Comparison of ENCODE assay signal across 16 mouse cellular contexts in the genomic region with DNA sequence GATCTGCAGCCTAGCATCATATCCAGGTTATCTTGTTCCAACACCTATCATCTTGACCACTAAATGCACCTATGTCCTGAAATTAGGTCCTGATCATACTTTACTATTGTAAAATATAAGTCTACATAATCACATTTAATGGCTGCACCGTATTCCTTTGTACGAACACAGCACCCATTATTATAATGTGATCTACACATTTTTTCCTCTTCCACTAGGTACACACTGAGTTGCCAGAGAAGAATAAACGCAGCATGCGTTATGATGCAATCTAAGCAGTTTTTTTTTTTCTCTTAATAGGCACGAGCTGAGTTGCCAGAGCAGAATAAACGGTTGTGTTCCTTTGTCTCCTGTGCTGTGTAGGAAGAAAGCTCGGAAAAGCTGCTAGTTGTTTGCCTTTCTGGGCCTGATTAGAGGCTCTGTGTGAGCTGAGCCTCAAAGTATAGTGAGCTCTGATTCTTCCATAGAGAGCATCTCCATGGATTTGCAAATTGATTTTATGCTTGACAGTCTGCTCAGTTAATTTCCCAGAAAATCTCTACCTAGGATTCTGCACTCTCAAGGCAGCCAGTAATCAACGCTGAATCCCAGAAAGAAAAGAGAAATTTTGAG. TPM values are rescaled to one million over a fixed set of nuclear protein-coding genes. Genes with fewer than 3 reads are reported as not detected.
DNase-seq lines count a peak whose midpoint lies in the region; ATAC-seq and TF ChIP-seq lines count a peak whose summit lies in the region.
"Had no signal": no experiment of that assay in that cellular context is flagged by ENCODE, and none has a peak within 500 bp of the region (broad histone marks: within the 10 kb centered on the region; RNA-seq: fewer than 3 reads in every experiment).

No protein-coding gene starts in this region.

- H3K9me3 ChIP-seq in lung, postnatal 0 days (ENCODE audit: low read length) = no peaks in the 10 kb centered on the region
- no peaks in the 10 kb centered on the region for H3K9me3 ChIP-seq in forebrain, postnatal 0 days (ENCODE audit: low read length)
- no peaks in the 10 kb centered on the region for H3K9me3 ChIP-seq in midbrain, embryonic 12.5 days
- no peaks in the 10 kb centered on the region for H3K9me3 ChIP-seq in kidney, embryonic 14.5 days (ENCODE audit: control insufficient read depth, low read length)
- H3K9me3 ChIP-seq: embryonic facial prominence, embryonic 12.5 days; G1E; heart, embryonic 10.5 days; lung, embryonic 15.5 days had no signal

- no peak for TF ChIP-seq CTCF in lung, postnatal 0 days (IDR thresholded peaks at IDR 0.05)
- TF ChIP-seq CTCF in forebrain, postnatal 0 days (IDR thresholded peaks at IDR 0.05; ENCODE audit: low read depth) = no peak

- H3K4me3 ChIP-seq in lung, postnatal 0 days (ENCODE audit: low read depth, low read length) = no peak overlapping the region
- H3K4me3 ChIP-seq in forebrain, postnatal 0 days (ENCODE audit: low read depth, low read length) = no peak overlapping the region
- H3K4me3 ChIP-seq in midbrain, embryonic 12.5 days = no peak overlapping the region
- no peak overlapping the region for H3K4me3 ChIP-seq in kidney, embryonic 14.5 days (ENCODE audit: low read length)
- H3K4me3 ChIP-seq: embryonic facial prominence, embryonic 12.5 days; heart, embryonic 10.5 days; lung, embryonic 15.5 days had no signal

- DNase-seq in lung, postnatal 0 days (ENCODE audit: low spot score) = peak; percentile 20
- no peak for DNase-seq in lung, postnatal 10 days
- peak; percentile 63 for DNase-seq in forebrain, postnatal 0 days
- peak; percentile 32 for DNase-seq in retina, embryonic 14.5 days (ENCODE audit: low spot score)
- no peak for DNase-seq in left cerebral cortex, postnatal 14 days (ENCODE audit: low spot score in 2 of 2)
- DNase-seq: cerebellum, adult 18-20 months; spleen, adult 18-20 months had no signal

- intact Hi-C loops in left cerebral cortex, postnatal 14 days (cut with DNase I) = no loop called here

- H3K27me3 ChIP-seq in lung, postnatal 0 days (replicated peaks; ENCODE audit: insufficient read depth, low read length) = no peaks in the 10 kb centered on the region
- H3K27me3 ChIP-seq in forebrain, postnatal 0 days (ENCODE audit: insufficient read depth, low read length) = no peaks in the 10 kb centered on the region
- peaks cover 46% of the 10 kb centered on the region for H3K27me3 ChIP-seq in midbrain, embryonic 12.5 days
- no peaks in the 10 kb centered on the region for H3K27me3 ChIP-seq in kidney, embryonic 14.5 days (ENCODE audit: control insufficient read depth, insufficient read depth, low read length)
- H3K27me3 ChIP-seq: embryonic facial prominence, embryonic 12.5 days; lung, embryonic 15.5 days had no signal

- ATAC-seq in lung, postnatal 0 days = no peak
- ATAC-seq in forebrain, postnatal 0 days = peak; percentile 89
- ATAC-seq in midbrain, embryonic 12.5 days (ENCODE audit: low FRiP score, low read depth) = peak; percentile 88
- no peak for ATAC-seq in inflammation-experienced regulatory T-cells, adult 6 months
- no peak for ATAC-seq in kidney, embryonic 14.5 days (ENCODE audit: low FRiP score, low TSS enrichment)

- WGBS in lung, postnatal 0 days = 33% methylated on average over 8 of the region's 8 CpGs
- 32% methylated on average over 8 of the region's 8 CpGs for WGBS in forebrain, postnatal 0 days
- WGBS in midbrain, embryonic 12.5 days = 32% methylated on average over 8 of the region's 8 CpGs
- 65% methylated on average over 8 of the region's 8 CpGs for WGBS in kidney, embryonic 14.5 days

- no peak for TF ChIP-seq EP300 in lung, postnatal 0 days (IDR thresholded peaks at IDR 0.05)

- no peak overlapping the region for H3K4me2 ChIP-seq in lung, postnatal 0 days (replicated peaks; ENCODE audit: low read depth, low read length)
- 0 out of 2 replicates have a peak overlapping the region, but pooled peaks have one; percentile 5 for H3K4me2 ChIP-seq in forebrain, postnatal 0 days (ENCODE audit: low read depth)
- peak overlapping the region; percentile 25 for H3K4me2 ChIP-seq in midbrain, embryonic 12.5 days (replicated peaks)
- no peak overlapping the region for H3K4me2 ChIP-seq in kidney, embryonic 14.5 days (replicated peaks; ENCODE audit: low read depth, low read length)
- H3K4me2 ChIP-seq: embryonic facial prominence, embryonic 12.5 days; lung, embryonic 15.5 days had no signal

- no peak overlapping the region for H3K9ac ChIP-seq in lung, postnatal 0 days (replicated peaks; ENCODE audit: low read depth)
- H3K9ac ChIP-seq in forebrain, postnatal 0 days = peak overlapping the region; percentile 35; the same call in 1 of the 2 replicates
- H3K9ac ChIP-seq in midbrain, embryonic 12.5 days (replicated peaks) = no peak overlapping the region
- no peak overlapping the region for H3K9ac ChIP-seq in kidney, embryonic 14.5 days (ENCODE audit: low read depth, low read length)
- H3K9ac ChIP-seq: embryonic facial prominence, embryonic 12.5 days; lung, embryonic 15.5 days had no signal

- no peaks in the 10 kb centered on the region for H3K4me1 ChIP-seq in lung, postnatal 0 days (ENCODE audit: insufficient read depth, low read depth, low read length)
- no peaks in the 10 kb centered on the region for H3K4me1 ChIP-seq in forebrain, postnatal 0 days (ENCODE audit: insufficient read depth)
- H3K4me1 ChIP-seq in midbrain, embryonic 12.5 days = peaks cover 3% of the 10 kb centered on the region; the same call in 1 of the 2 replicates
- no peaks in the 10 kb centered on the region for H3K4me1 ChIP-seq in kidney, embryonic 14.5 days (ENCODE audit: control insufficient read depth, insufficient read depth, low read length)
- H3K4me1 ChIP-seq: embryonic facial prominence, embryonic 12.5 days; heart, embryonic 10.5 days; lung, embryonic 15.5 days had no signal

- H3K27ac ChIP-seq in lung, postnatal 0 days (ENCODE audit: low read length) = no peak overlapping the region
- peak overlapping the region; percentile 81 for H3K27ac ChIP-seq in forebrain, postnatal 0 days (ENCODE audit: low read depth, low read length)
- H3K27ac ChIP-seq in midbrain, embryonic 12.5 days (replicated peaks) = peak overlapping the region; percentile 76
- no peak overlapping the region for H3K27ac ChIP-seq in kidney, embryonic 14.5 days (ENCODE audit: low read depth, low read length)
- H3K27ac ChIP-seq: embryonic facial prominence, embryonic 12.5 days; heart, embryonic 10.5 days; kidney, postnatal 0 days; lung, embryonic 15.5 days had no signal

- no peaks in the 10 kb centered on the region for H3K36me3 ChIP-seq in lung, postnatal 0 days (ENCODE audit: insufficient read depth, low read length)
- H3K36me3 ChIP-seq in forebrain, postnatal 0 days (ENCODE audit: insufficient read depth) = no peaks in the 10 kb centered on the region
- H3K36me3 ChIP-seq in midbrain, embryonic 12.5 days = no peaks in the 10 kb centered on the region
- no peaks in the 10 kb centered on the region for H3K36me3 ChIP-seq in kidney, embryonic 14.5 days (ENCODE audit: control insufficient read depth, insufficient read depth, low read length)
- H3K36me3 ChIP-seq: embryonic facial prominence, embryonic 12.5 days; G1E; heart, embryonic 10.5 days; lung, embryonic 15.5 days had no signal

RNA-seq across cellular contexts. Expression of gene Hnrnph2, which starts 19.4 kb away (rescaled TPM):
- 93.7 and 100 TPM in 2 replicates for polyA plus RNA-seq in lung, postnatal 0 days (2015; fragmentation: Nextera tagmentation; extraction: Ambion mirVana)
- 63.2 and 72.2 TPM in 2 replicates for total RNA-seq in forebrain, postnatal 0 days (2014; rRNA removed)
- polyA plus RNA-seq in forebrain, postnatal 0 days (2015; fragmentation: Nextera tagmentation; extraction: Ambion mirVana) = 131 and 134 TPM in 2 replicates
- 186 and 202 TPM in 2 replicates for polyA plus RNA-seq in midbrain, embryonic 12.5 days (2016; fragmentation: Nextera tagmentation; extraction: Ambion mirVana)
- 100 to 1,000 TPM in 1 of 3 experiments, 10 to 100 TPM in 2; 96.0 to 102 (median 98.8) TPM for polyA plus RNA-seq in inflammation-experienced regulatory T-cells, adult 6 months (2017; shearing (Covaris generic))
- 91.6 and 99.6 TPM in 2 replicates for polyA plus RNA-seq in kidney, embryonic 14.5 days (2014; fragmentation: Nextera tagmentation; extraction: Ambion mirVana)
- total RNA-seq in left cerebral cortex, postnatal 14 days (2021) = 100 to 1,000 TPM; 145 to 146 TPM

RNA-seq across cellular contexts. Expression of gene Gla, which starts 19.4 kb away (rescaled TPM):
- polyA plus RNA-seq in lung, postnatal 0 days (2015; fragmentation: Nextera tagmentation; extraction: Ambion mirVana) = 3.9 and 4.1 TPM in 2 replicates
- total RNA-seq in forebrain, postnatal 0 days (2014; rRNA removed) = 5.8 and 6.3 TPM in 2 replicates
- 3.8 and 4.3 TPM in 2 replicates for polyA plus RNA-seq in forebrain, postnatal 0 days (2015; fragmentation: Nextera tagmentation; extraction: Ambion mirVana)
- polyA plus RNA-seq in midbrain, embryonic 12.5 days (2016; fragmentation: Nextera tagmentation; extraction: Ambion mirVana) = 4.5 TPM in 2 replicates
- polyA plus RNA-seq in inflammation-experienced regulatory T-cells, adult 6 months (2017; shearing (Covaris generic)) = 1 to 10 TPM; 3.1 to 5.2 (median 3.5) TPM
- polyA plus RNA-seq in kidney, embryonic 14.5 days (2014; fragmentation: Nextera tagmentation; extraction: Ambion mirVana) = 5.0 and 6.3 TPM in 2 replicates
- total RNA-seq in left cerebral cortex, postnatal 14 days (2021) = 1 to 10 TPM; 9.0 to 9.9 TPM

RNA-seq across cellular contexts. Expression of gene Rpl36a, which starts 34.9 kb away (rescaled TPM):
- 278 and 304 TPM in 2 replicates for polyA plus RNA-seq in lung, postnatal 0 days (2015; fragmentation: Nextera tagmentation; extraction: Ambion mirVana)
- total RNA-seq in forebrain, postnatal 0 days (2014; rRNA removed) = 467 and 887 TPM in 2 replicates
- polyA plus RNA-seq in forebrain, postnatal 0 days (2015; fragmentation: Nextera tagmentation; extraction: Ambion mirVana) = 198 and 280 TPM in 2 replicates
- polyA plus RNA-seq in midbrain, embryonic 12.5 days (2016; fragmentation: Nextera tagmentation; extraction: Ambion mirVana) = 229 and 268 TPM in 2 replicates
- polyA plus RNA-seq in inflammation-experienced regulatory T-cells, adult 6 months (2017; shearing (Covaris generic)) = 100 to 1,000 TPM; 370 to 723 (median 685) TPM
- 515 and 711 TPM in 2 replicates for polyA plus RNA-seq in kidney, embryonic 14.5 days (2014; fragmentation: Nextera tagmentation; extraction: Ambion mirVana)
- total RNA-seq in left cerebral cortex, postnatal 14 days (2021) = 100 to 1,000 TPM; 118 to 132 TPM

RNA-seq across cellular contexts. Expression of gene Btk, which starts 37.0 kb away (rescaled TPM):
- 2.2 and 2.7 TPM in 2 replicates for polyA plus RNA-seq in lung, postnatal 0 days (2015; fragmentation: Nextera tagmentation; extraction: Ambion mirVana)
- 0.31 and 1.2 TPM in 2 replicates for total RNA-seq in forebrain, postnatal 0 days (2014; rRNA removed)
- 0.45 and 0.59 TPM in 2 replicates for polyA plus RNA-seq in forebrain, postnatal 0 days (2015; fragmentation: Nextera tagmentation; extraction: Ambion mirVana)
- polyA plus RNA-seq in midbrain, embryonic 12.5 days (2016; fragmentation: Nextera tagmentation; extraction: Ambion mirVana) = 1.1 and 1.2 TPM in 2 replicates
- 1 to 10 TPM in 2 of 3 experiments, under 1 TPM in 1; 0.54 to 1.2 (median 1.1) TPM for polyA plus RNA-seq in inflammation-experienced regulatory T-cells, adult 6 months (2017; shearing (Covaris generic))
- 0.31 and 0.41 TPM in 2 replicates for polyA plus RNA-seq in kidney, embryonic 14.5 days (2014; fragmentation: Nextera tagmentation; extraction: Ambion mirVana)
- total RNA-seq in left cerebral cortex, postnatal 14 days (2021) = 1 to 10 TPM; 1.0 to 1.4 TPM
- polyA plus RNA-seq: C2C12 had no signal

Comparison
In these comparisons a context has a peak if more than half of its experiments do, and no peak if none do; other contexts are left out.
1. DNase-seq: peak in lung, postnatal 0 days (single experiment), forebrain, postnatal 0 days (single experiment) and retina, embryonic 14.5 days (single experiment); none in lung, postnatal 10 days (single experiment) and left cerebral cortex, postnatal 14 days (0 of 2).
2. ATAC-seq: peak in forebrain, postnatal 0 days (single experiment) and midbrain, embryonic 12.5 days (single experiment); none in lung, postnatal 0 days (single experiment), inflammation-experienced regulatory T-cells, adult 6 months (single experiment) and kidney, embryonic 14.5 days (single experiment).
3. H3K27ac ChIP-seq: peak in forebrain, postnatal 0 days (single experiment) and midbrain, embryonic 12.5 days (single experiment); none in lung, postnatal 0 days (single experiment) and kidney, embryonic 14.5 days (single experiment).
4. H3K4me2 ChIP-seq: peak in forebrain, postnatal 0 days (single experiment) and midbrain, embryonic 12.5 days (single experiment); none in lung, postnatal 0 days (single experiment) and kidney, embryonic 14.5 days (single experiment).